Mouse (Mus musculus) T-helper 1 cell (primary cell): Measurements from ENCODE around the gene Pcca.

Experiments
- in situ Hi-C: fragments of 300-600 bp; cut with MboI, MseI; formaldehyde crosslinking; loops from one replicate; pipeline ENCODE4 v1.15.1; 2025; ENCODE audit warnings: high pct_unique_total_duplicates

The Pcca gene

DNA sequence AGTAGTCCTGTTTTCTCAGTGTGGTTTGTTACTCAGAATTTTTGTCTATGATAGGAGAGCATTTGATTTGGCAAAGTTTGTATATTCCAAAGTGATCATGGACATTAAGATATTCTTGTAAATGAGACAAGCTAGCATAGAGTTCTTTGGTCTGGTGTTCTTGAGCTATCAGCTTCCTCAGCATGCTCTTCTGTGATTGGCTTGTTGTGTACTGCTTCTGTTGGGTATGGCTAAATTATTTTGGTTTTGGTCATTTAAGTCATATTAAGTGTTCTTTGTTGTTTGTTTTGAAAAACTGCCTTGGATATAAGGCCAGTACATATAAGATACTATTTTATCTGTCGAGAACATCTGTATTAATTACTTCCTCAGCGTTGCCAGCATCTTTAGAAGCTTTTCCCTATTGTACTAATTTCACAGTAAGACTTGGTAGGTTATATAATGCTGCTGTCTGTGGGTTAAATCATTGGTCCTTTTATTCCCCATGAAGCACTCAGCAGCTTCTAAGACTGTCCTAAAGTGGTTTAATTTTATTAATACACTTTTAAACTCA lies 105.1 kb downstream of the Pcca start:
- in situ Hi-C loops: no loop called here

- in situ Hi-C loops: no loop called here
Measured at GRCm38 (mm10) chr14:122642432-122642831, 108.3 kb downstream of the Pcca start.

DNA sequence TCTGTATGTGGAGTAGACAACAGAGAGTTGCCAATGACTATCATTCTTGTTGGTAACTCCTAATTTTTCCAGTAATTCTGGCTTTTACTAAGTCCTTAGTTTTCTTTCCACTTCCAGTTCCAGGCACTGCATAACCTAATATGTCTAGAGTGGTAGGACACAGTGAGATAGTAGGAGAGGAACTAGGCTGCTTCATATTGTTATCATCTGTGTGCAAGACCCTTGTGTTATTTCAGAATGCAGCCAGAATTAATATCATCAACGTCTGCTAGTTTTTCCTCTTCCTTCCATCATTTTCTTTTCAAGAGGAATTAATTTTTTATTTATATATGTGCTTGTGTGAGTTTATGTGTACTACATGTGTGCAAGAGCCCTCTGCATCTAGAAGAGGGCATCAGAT lies 114.1 kb downstream of the Pcca start:
- in situ Hi-C loops: no loop called here

- in situ Hi-C loops: no loop called here
Measured at GRCm38 (mm10) chr14:122649336-122649950, 115.3 kb downstream of the Pcca start.

- in situ Hi-C loops: no loop called here
Measured at GRCm38 (mm10) chr14:122651681-122652080, 117.6 kb downstream of the Pcca start.

DNA sequence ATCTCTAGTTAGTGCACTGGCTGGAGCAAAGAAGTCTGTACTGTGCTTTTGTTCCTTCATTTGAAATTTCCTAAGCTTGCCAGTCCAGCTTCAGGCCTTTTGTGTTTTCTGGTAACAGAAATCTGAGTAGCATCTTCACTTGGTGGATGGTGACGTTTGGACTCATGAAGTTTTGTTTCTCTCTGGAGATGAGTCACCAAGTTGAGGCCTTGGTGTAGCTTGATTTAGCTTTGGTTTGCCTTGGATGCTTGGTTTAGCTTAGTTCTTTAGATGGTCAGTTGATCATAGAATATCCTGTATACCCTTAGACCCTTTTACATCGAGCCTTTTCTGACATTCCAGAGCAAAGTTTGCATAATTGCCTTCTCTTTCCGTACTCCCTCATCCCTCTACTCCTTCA lies 141.5 kb downstream of the Pcca start:
- in situ Hi-C loops: no loop called here

- in situ Hi-C loops: no loop called here
Measured at GRCm38 (mm10) chr14:122683645-122684044, 149.5 kb downstream of the Pcca start.

- in situ Hi-C loops: no loop called here
Measured at GRCm38 (mm10) chr14:122684250-122684649, 150.1 kb downstream of the Pcca start.

DNA sequence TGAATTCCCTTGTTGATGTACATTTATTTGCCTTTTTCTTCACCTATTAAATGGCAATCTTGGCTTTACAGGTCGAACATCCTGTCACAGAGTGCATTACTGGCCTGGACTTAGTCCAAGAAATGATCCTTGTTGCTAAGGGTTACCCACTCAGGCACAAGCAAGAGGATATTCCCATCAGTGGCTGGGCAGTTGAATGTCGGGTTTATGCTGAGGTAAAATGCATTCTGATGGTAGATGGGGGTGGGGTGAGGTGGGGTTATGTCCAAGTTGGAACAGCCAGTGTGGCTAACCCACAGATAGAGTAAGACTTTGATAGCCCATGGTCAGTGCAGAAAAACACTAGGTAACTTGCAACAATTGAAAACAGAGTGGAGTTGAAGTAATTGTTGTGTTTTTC lies 150.7 kb downstream of the Pcca start:
- in situ Hi-C loops: no loop called here

- in situ Hi-C loops: no loop called here
Measured at GRCm38 (mm10) chr14:122687398-122687797, 153.3 kb downstream of the Pcca start.

DNA sequence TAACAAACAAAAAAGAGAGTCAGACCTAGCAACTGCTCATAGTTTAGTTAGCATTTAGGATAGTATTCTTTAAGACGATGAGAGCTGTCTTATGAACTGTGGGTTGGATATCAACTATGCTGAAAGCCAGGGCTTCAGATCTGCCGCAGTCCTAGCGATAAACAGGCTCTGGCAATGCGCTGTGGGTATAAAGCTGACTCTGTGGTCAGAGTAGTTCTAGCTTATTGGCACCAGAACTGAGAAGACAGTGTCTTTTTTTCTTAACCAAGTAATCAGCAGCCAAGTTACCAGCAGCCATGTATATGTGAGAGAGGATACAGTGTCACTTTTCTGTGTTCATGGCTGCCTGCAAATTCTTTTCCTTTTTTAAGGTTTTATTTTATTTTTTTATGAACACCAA lies 154.3 kb downstream of the Pcca start:
- in situ Hi-C loops: no loop called here

DNA sequence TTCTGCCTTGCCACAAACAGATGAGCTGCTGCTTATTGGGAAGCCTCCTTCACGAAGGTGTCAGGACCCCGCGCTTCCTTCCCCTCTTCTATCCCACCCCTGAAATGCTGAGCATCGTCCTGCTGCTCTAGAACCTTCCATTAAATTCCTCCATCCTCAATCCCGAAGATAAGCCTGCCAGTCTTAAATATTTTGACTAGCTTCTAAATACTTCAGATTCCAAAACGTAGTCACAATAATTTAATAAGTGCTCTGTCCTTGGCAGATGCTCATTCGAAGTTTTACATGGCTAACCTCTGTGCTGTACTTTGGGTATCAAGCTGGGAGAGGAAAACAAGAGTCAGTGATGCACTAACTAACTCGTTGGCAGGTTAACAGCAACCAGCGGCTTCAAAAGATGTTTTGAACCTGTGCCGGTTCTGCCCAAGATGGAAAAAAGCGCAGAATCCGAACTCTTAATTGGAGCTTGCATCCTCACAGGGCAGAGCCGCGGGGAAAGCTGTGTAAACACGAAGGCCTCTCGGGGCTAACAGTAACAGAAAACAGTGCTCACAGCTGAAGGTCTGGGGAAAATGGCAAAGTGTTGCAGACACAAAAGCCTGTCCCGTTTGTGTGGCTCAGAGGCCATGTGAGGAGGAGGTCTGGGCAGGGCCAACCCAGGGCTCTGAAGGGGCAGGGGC lies 155.2 kb downstream of the Pcca start:
- in situ Hi-C loops: no loop called here

- in situ Hi-C loops: no loop called here
Measured at GRCm38 (mm10) chr14:122691555-122691954, 157.4 kb downstream of the Pcca start.

DNA sequence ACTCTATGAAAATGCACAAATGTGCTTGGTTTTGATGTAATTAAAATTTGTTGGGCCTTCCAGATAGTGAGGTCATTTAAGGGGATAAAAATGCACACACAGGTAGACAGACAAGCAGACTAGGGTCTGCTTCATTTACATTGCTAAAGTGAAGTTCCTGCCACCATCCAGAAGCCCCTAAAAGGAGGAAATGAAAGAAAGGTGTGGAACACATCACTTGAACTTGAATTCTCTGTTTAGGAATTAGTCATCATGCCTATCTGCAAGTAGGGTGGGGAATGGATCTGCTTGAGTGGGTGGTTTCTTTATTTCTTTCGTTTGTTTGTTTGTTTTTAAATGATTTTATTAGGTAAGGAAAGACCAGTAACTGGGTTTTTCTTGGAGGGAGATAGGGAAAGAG lies 166.2 kb downstream of the Pcca start:
- in situ Hi-C loops: no loop called here

DNA sequence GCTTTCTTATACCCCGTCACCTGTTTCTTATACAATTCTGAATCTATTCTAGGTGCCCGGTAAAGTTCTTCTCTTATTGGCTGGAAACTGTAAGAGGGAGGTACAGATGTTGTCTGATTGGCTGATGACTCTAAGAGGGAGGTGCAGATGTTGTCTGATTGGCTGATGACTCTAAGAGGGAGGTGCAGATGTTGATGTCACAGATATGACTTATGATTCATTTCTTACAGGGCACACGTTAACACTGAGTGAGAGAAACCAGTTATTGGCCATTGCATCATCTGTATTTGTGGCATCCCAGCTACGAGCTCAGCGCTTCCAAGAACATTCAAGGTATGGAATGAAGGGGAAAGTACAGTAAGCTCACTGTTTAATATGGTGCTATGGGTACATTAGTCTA lies 179.7 kb downstream of the Pcca start:
- in situ Hi-C loops: no loop called here

DNA sequence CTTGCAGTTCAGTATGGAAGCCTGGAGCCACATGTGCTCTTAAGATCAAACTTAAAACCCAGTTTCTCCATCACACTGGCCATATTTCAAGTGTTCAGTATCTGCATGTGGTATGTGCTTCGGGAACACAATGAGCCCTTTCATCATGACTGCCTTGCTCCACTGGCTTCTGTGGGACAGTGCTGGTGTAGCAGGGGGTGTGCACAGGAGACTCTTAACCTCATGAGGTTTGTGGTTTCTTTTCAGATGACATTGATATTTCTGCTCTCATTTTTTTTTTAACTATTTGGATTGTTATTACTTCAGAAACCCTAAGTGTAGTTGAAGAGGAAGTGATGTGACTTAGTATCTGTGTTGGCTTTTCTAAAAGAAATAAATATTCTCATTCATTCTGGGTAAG lies 180.8 kb downstream of the Pcca start:
- in situ Hi-C loops: no loop called here

DNA sequence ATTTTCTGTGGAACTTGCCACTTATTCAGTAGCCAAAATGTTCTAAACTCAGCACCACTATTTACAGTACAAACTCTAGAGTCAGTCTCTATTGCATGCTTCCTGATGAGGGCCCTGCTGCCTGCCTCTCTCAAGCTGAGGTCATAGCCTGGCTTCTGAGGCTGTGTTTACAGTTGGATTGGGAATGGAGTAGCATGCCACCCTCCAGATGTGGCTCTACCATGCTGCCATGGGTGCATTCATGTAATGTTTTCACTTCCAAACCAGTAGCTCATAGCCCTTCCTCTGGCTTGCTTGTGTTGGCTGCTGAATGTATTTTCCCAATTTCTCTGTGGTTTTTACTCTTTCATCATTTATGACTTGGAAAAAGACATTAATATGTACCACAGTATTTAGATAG lies 181.9 kb downstream of the Pcca start:
- in situ Hi-C loops: no loop called here

GRCm38 (mm10) chr14:122719496-122720080 lies 185.5 kb downstream of the Pcca start:
- in situ Hi-C loops: no loop called here

DNA sequence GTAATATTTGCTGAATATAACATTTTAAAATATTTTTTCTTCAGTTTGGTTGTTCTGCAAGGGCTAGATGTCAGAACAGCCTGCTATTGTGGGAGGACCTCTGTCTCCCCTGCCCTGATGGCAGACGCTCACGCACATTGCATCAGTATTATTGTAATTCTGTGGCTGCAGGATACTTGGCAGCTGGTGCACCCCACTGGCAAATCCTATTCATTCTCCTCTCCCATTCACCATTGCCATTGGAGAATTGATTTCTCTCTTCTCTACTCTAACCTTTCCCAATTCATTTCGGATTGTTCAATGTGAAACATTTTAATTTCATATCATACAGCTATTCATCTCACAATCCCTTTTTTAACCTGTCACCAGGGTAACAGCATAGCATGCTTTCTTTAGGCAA lies 186.9 kb downstream of the Pcca start:
- in situ Hi-C loops: no loop called here

DNA sequence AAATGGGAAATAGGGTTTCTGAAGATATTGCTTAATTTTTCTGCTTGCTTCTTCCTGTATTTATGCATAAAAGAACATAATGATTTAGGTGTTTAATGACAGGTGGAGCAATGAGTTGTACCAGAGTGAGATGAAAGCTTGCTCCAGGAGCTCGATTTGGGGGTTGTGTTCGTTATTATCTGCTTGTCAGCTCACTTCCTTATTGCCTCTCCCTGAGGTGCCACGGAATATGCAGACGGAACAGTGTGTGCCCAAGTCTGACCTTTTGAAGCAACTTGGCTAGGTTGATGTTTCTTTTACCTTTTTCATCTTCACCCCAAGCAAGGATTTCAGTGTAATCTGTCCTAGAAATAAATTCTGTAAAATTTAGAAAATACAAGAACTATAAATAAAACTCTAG lies 187.6 kb downstream of the Pcca start:
- in situ Hi-C loops: no loop called here

GRCm38 (mm10) chr14:122726456-122726855 lies 192.3 kb downstream of the Pcca start:
- in situ Hi-C loops: loop anchor here (25.0 kb wide), 1 partner anchor 1989 kb away; no protein-coding TSS in a partner anchor

GRCm38 (mm10) chr14:122729431-122730073 lies 195.4 kb downstream of the Pcca start:
- in situ Hi-C loops: loop anchor here (25.0 kb wide), 1 partner anchor 1992 kb away; no protein-coding TSS in a partner anchor
